Mouse (Mus musculus) CH12.LX (cell line): ENCODE data around the gene Grin2a. TPM values are rescaled to one million over a fixed set of nuclear protein-coding genes. Genes with fewer than 3 reads are reported as not detected.
"Not testable (repeated sequence)": the region's sequence is repeated elsewhere in the genome, so short reads cannot be mapped to it uniquely, and the experiment has no call there.

Source experiments
- DNase-seq: peaks from one replicate; pipeline ENCODE4 v3.0.0-alpha.2; 2013; ENCODE audit errors: extremely low read depth
- H3K27ac ChIP-seq: 2 replicates; pipeline ENCODE4 v1.5.1; 2012; ENCODE audit warnings: low read depth, mild to moderate bottlenecking, control low read depth, moderate library complexity; ENCODE audit not compliant: insufficient read depth
- H3K27me3 ChIP-seq: replicated peaks from 2 replicates; pipeline ENCODE3; 2012; ENCODE audit warnings: inconsistent platforms
- H3K36me3 ChIP-seq, 2 experiments: replicated peaks in 1 of 2; 2 replicates each; pipeline versions ENCODE3 to v1.6.1; 2012; ENCODE audit warnings: inconsistent platforms in 1 of 2, low read length in 1 of 2, mild to moderate bottlenecking in 1 of 2, mixed read lengths in 1 of 2, moderate library complexity in 1 of 2; ENCODE audit not compliant: control insufficient read depth in 1 of 2, insufficient read depth in 1 of 2
- H3K4me1 ChIP-seq, 2 experiments: 2 replicates each; pipeline ENCODE4 v1.6.1; 2012; ENCODE audit warnings: inconsistent platforms in 1 of 2, moderate library complexity in 1 of 2; ENCODE audit not compliant: insufficient read depth in 2 of 2, control insufficient read depth in 1 of 2
- H3K4me2 ChIP-seq: 2 replicates; pipeline ENCODE4 v1.6.1; 2012; ENCODE audit warnings: low read depth, mild to moderate bottlenecking, control low read depth; ENCODE audit not compliant: poor library complexity, insufficient read depth, severe bottlenecking
- H3K4me3 ChIP-seq, 3 experiments: fragments of 150-350 bp in 1 of 3; sonication (generic) in 1 of 3; replicated peaks in 1 of 3; 2 replicates each; pipeline versions ENCODE3 to v1.5.1; 2011 to 2012; ENCODE audit warnings: low read depth in 2 of 3, low read length in 2 of 3, mild to moderate bottlenecking in 2 of 3, moderate library complexity in 2 of 3, control low read depth in 1 of 3, improper control_type of control experiment in 1 of 3, inconsistent platforms in 1 of 3, mixed read lengths in 1 of 3; ENCODE audit not compliant: poor library complexity in 1 of 3
- H3K79me2 ChIP-seq: replicated peaks from 2 replicates; pipeline ENCODE4 v1.6.1; 2012; ENCODE audit warnings: mild to moderate bottlenecking, moderate library complexity; ENCODE audit not compliant: control insufficient read depth, poor library complexity, insufficient read depth, severe bottlenecking; ENCODE audit errors: extremely low read depth
- H3K9ac ChIP-seq: 2 replicates; pipeline ENCODE4 v1.6.1; 2012; ENCODE audit warnings: low read depth, mild to moderate bottlenecking, control low read depth, moderate library complexity; ENCODE audit not compliant: insufficient read depth
- H3K9me3 ChIP-seq: replicated peaks from 2 replicates; pipeline ENCODE3; 2012; ENCODE audit warnings: low read length, inconsistent platforms, mixed read lengths
- BHLHE40 ChIP-seq: IDR thresholded peaks from 2 replicates; pipeline ENCODE4 v1.6.1; 2011; ENCODE audit warnings: mild to moderate bottlenecking, low read depth, low read length, improper control_type of control experiment
- CHD1 ChIP-seq: IDR thresholded peaks from 2 replicates; pipeline ENCODE4 v1.6.1; 2012; ENCODE audit warnings: low read depth, low read length, improper control_type of control experiment, inconsistent platforms
- CTCF ChIP-seq, 2 experiments: IDR thresholded peaks in 1 of 2; conservative IDR thresholded peaks in 1 of 2; 2 replicates each; pipeline ENCODE4 v1.5.1; 2011 to 2012; ENCODE audit warnings: low read depth in 2 of 2, low read length in 2 of 2, improper control_type of control experiment in 1 of 2, inconsistent platforms in 1 of 2, mild to moderate bottlenecking in 1 of 2, moderate library complexity in 1 of 2
- EP300 ChIP-seq: IDR thresholded peaks from 2 replicates; pipeline ENCODE4 v1.6.1; 2011; ENCODE audit warnings: low read length, improper control_type of control experiment
- GABPA ChIP-seq: IDR thresholded peaks from 2 replicates; pipeline ENCODE4 v1.6.1; 2012; ENCODE audit warnings: low read depth, low read length, improper control_type of control experiment, inconsistent platforms; ENCODE audit not compliant: insufficient replicate concordance
- HCFC1 ChIP-seq: IDR thresholded peaks from 2 replicates; pipeline ENCODE4 v1.6.1; 2012; ENCODE audit warnings: low read depth, mild to moderate bottlenecking, inconsistent platforms, low read length, improper control_type of control experiment
- IRF4 ChIP-seq: IDR thresholded peaks from 2 replicates; pipeline ENCODE4 v1.6.1; 2014; ENCODE audit warnings: low read depth, mild to moderate bottlenecking, inconsistent platforms, low read length, improper control_type of control experiment
- JUN ChIP-seq: IDR thresholded peaks from 2 replicates; pipeline ENCODE4 v1.6.1; 2011; ENCODE audit warnings: low read depth, mild to moderate bottlenecking, low read length, improper control_type of control experiment, moderate library complexity; ENCODE audit not compliant: insufficient read depth
- MEF2A ChIP-seq: IDR thresholded peaks from 2 replicates; pipeline ENCODE4 v1.6.1; 2014; ENCODE audit warnings: low read depth, mild to moderate bottlenecking, inconsistent platforms, low read length, improper control_type of control experiment, borderline replicate concordance
- MYC ChIP-seq: IDR thresholded peaks from 2 replicates; pipeline ENCODE4 v1.6.1; 2011; ENCODE audit warnings: low read depth, mild to moderate bottlenecking, improper control_type of control experiment, low read length
- NRF1 ChIP-seq: IDR thresholded peaks from 2 replicates; pipeline ENCODE4 v1.6.1; 2014; ENCODE audit warnings: low read depth, mild to moderate bottlenecking, inconsistent platforms, low read length, improper control_type of control experiment, moderate library complexity
- PAX5 ChIP-seq: IDR thresholded peaks from 2 replicates; pipeline ENCODE4 v1.6.1; 2012; ENCODE audit warnings: low read length, inconsistent platforms, mixed read lengths
- SIN3A ChIP-seq: IDR thresholded peaks from 2 replicates; pipeline ENCODE4 v1.6.1; 2012; ENCODE audit warnings: low read length, improper control_type of control experiment, inconsistent platforms
- TBP ChIP-seq: conservative IDR thresholded peaks from 2 replicates; pipeline ENCODE4 v1.6.1; 2011; ENCODE audit warnings: low read depth, low read length, improper control_type of control experiment
- TCF12 ChIP-seq: IDR thresholded peaks from 2 replicates; pipeline ENCODE4 v1.6.1; 2014; ENCODE audit warnings: low read depth, mild to moderate bottlenecking, inconsistent platforms, low read length, improper control_type of control experiment
- UBTF ChIP-seq: IDR thresholded peaks from 2 replicates; pipeline ENCODE4 v1.6.1; 2012; ENCODE audit warnings: low read depth, mild to moderate bottlenecking, inconsistent platforms, low read length, improper control_type of control experiment, moderate library complexity
- USF1 ChIP-seq: IDR thresholded peaks from 2 replicates; pipeline ENCODE4 v1.6.1; 2014; ENCODE audit warnings: low read depth, mild to moderate bottlenecking, inconsistent platforms, low read length, improper control_type of control experiment
- ZC3H11A ChIP-seq: IDR thresholded peaks from 2 replicates; pipeline ENCODE4 v1.6.1; 2012; ENCODE audit warnings: low read depth, mild to moderate bottlenecking, inconsistent platforms, low read length, improper control_type of control experiment
- dilution Hi-C: fragments of 300-500 bp; cut with MboI; formaldehyde crosslinking; loops from 2 replicates; pipeline ENCODE4 v1.14.3; 2020; ENCODE audit warnings: low sequenced_read_pairs; ENCODE audit not compliant: extremely low pct_unique_long_range_greater_than_20kb, extremely low pct_ligation_motif_present
- in situ Hi-C: fragments of 300-500 bp; cut with MboI; formaldehyde crosslinking; loops from 3 replicates; pipeline ENCODE4 v1.14.3; 2019; ENCODE audit warnings: low sequenced_read_pairs, low pct_ligation_motif_present, low pct_unique_long_range_greater_than_20kb, mixed read lengths
- polyA plus RNA-seq: library from polyadenylated mRNA; unstranded; fragments of >175 nt; gene quantifications from 2 replicates; pipeline ENCODE4 v1.2.1, GENCODE M21; 2012; ENCODE audit warnings: low read depth; ENCODE audit not compliant: insufficient read length
- total RNA-seq, 2 experiments: library from RNA; depleted of rRNA; stranded (reverse); fragments of 300-350 nt in 1 of 2; fragments of >200 nt in 1 of 2; gene quantifications; 2 replicates each; pipeline ENCODE4 v1.2.3; 2012 to 2014

Grin2a gene
- total and polyA plus RNA-seq, 3 experiments, result not detected

DNA sequence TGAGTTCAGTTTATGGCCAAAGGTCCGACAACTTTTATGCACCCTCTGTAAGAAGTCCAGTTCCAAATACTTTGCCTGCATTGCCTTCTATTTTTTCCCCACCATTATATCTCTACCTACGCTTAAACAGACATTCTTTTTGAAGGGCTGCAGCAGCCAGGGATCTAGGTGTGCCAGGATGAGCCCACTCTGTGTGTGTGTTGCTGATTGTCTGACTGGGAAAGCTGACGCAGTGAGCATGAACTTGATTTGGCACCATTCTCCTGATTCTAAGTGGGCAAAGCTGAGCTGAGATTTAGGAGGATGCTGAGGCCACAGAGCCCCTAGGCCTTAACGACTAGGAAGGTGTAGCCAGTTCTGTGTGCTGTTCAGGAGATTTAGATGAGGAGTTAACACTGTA lies 378.6 kb downstream of the Grin2a start:
- no peak for DNase-seq
- no peak overlapping the region for H3K4me2 ChIP-seq
- no peaks in the 10 kb centered on the region for H3K9me3 ChIP-seq
- no peaks in the 10 kb centered on the region for H3K4me1 ChIP-seq
- H3K79me2 ChIP-seq, result no peaks in the 10 kb centered on the region
- no peak for TF ChIP-seq EP300
- TF ChIP-seq TBP, result no peak
- no peak for TF ChIP-seq GABPA
- no peak for TF ChIP-seq NRF1
- no peak for TF ChIP-seq IRF4
- TF ChIP-seq HCFC1, result no peak
- no peak for TF ChIP-seq CHD1
- TF ChIP-seq BHLHE40, result no peak
- no peak for TF ChIP-seq MEF2A
- TF ChIP-seq CTCF (conservative IDR thresholded peaks at IDR 0.05 in 1 of 2, IDR thresholded peaks at IDR 0.05 in 1 of 2; ENCODE audit: low read depth in 2 of 2, low read length in 2 of 2), result no peak
- TF ChIP-seq TCF12, result no peak
- no peak for TF ChIP-seq ZC3H11A
- no peak for TF ChIP-seq PAX5
- TF ChIP-seq UBTF, result no peak
- TF ChIP-seq JUN, result no peak
- TF ChIP-seq USF1, result no peak
- no peak for TF ChIP-seq MYC
- TF ChIP-seq SIN3A, result no peak
- TF ChIP-seq, all 38 proteins: peak for 0
- no peaks in the 10 kb centered on the region for H3K36me3 ChIP-seq
- H3K9ac ChIP-seq, result no peak overlapping the region
- no peaks in the 10 kb centered on the region for H3K27me3 ChIP-seq
- in situ Hi-C loops, result no loop called here
- dilution Hi-C loops, result no loop called here
- no peak overlapping the region for H3K4me3 ChIP-seq
- H3K27ac ChIP-seq, result no peak overlapping the region

DNA sequence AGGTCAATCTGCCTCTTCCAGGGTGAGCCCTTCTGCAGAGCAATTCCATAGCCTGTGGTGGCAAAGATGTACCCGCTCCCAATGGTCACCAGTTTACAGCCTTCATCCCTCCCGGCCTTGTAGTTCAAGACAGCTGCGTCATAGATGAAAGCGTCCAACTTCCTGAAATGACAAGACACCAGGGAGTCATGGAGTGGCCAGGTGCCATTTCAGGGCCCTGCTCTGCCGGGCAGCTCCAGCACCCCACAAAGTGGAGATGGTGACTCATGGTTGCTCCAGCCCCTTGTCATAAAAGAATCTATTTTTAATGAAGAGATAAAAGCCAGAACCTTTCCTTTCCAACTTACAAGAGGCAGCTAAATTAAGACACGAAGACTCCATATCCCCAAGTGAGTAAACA lies 382.8 kb downstream of the Grin2a start:
- H3K79me2 ChIP-seq, H3K4me3 ChIP-seq, H3K36me3 ChIP-seq, H3K27ac ChIP-seq, in situ Hi-C loops, H3K9ac ChIP-seq, H3K27me3 ChIP-seq, DNase-seq, dilution Hi-C loops, H3K4me1 ChIP-seq, H3K4me2 ChIP-seq, H3K9me3 ChIP-seq: not testable (repeated sequence)
